Mouse (Mus musculus): ENCODE data around the gene Xrra1. TPM values are rescaled to one million over a fixed set of nuclear protein-coding genes. Genes with fewer than 3 reads are reported as not detected.
A peak's percentile ranks its signal among the peaks of the same experiment; 100 is the strongest.

Gene Xrra1
- total RNA-seq, 2 experiments from 2014 or later: 0.77 to 1.6 TPM

DNA sequence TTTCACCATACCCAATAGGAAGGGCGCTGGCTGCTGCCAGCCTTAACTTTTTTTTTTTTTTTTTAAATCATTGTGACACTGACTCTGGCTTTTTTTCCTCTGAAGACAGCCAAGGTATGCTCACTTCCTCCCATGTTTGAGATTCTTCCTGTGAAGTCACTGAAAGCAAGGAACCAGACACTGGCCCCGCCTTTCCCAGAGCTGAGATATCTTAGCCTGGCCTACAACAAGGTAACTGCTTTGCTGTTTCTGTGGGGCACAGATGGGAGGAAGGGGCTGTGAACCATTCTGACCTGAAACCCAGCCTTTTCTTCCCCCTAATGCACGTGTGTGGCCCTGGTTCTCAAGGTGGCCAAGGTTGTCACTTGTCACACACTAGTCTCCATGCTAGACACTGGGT is 47.4 kb downstream of the Xrra1 start:
- DNase-seq (ENCODE audit: extremely low spot score in 1 of 2, low spot score in 2 of 2): no peak
- H3K27ac ChIP-seq: no peak overlapping the region
- TF ChIP-seq CTCF (IDR thresholded peaks at IDR 0.05): no peak
- intact Hi-C loops (cut with DNase I): no loop called here
- no peak overlapping the region for H3K4me3 ChIP-seq

DNA sequence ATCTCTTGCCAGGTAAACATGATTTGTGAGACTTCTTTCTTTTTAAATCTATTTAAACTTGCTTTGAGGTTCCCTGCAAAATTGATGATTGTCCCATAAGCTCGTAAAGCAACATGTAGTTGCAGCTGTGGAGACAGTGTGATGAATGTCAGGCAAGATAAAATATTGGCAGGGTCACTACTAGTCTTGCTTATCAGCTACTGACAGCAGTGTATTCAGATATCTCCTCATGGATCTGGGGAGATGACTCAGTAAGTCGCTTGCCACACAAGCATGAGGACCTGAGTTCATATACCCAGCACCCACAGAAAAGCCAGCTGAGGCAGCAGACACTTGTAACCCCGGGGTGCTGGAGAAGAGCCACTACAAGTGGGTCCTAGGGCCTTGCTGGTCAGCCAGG is 48.5 kb downstream of the Xrra1 start:
- no peak overlapping the region for H3K27ac ChIP-seq
- no peak for DNase-seq (ENCODE audit: extremely low spot score in 1 of 2, low spot score in 2 of 2)
- H3K4me3 ChIP-seq: no peak overlapping the region
- intact Hi-C loops (cut with DNase I): no loop called here
- TF ChIP-seq CTCF (IDR thresholded peaks at IDR 0.05): no peak

DNA sequence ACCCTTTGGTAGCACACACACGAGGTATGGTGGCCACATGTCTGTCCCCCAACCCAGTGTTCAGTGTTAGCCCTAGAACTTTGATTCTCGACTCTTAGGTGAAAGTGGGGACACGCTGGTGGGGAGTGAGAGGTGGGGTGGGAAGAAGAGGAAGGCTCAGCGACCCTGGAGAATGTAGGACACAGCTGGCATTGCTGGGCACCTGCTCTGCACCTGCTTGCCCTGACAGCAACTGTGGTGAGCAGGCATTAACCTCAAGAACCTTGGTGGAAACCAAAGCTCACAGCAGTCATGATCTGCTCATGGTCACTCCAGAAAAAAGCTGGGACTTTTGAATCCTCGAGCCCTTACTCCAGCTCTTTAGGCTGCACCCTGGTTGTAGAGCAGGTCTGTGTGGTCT is 52.1 kb downstream of the Xrra1 start:
- Histone ChIP-seq H3K4me3 (no peak overlapping the region), H3K27ac (no peak overlapping the region)
- no peak for TF ChIP-seq CTCF (IDR thresholded peaks at IDR 0.05)
- no peak for DNase-seq (ENCODE audit: extremely low spot score in 1 of 2, low spot score in 2 of 2)
- intact Hi-C loops (cut with DNase I): no loop called here

DNA sequence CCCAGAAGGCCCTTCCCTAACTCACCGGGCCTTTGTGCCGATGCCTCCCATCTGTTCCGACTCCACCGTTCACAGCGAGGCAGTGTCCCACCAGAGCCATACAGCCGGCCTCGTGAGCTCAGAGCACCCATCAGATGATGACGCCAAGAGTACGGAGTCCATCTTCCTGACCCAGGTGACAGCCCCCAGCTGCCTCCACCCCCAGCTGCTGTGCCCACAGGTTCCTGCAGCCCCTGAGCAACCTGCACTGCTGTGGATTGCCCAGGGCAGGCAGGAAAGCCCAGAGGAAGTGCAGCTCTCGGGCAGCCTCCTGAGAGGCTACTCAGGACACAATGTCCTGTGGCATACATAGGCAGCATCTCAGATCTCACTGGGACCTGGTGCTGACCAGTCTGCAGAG is 55.4 kb downstream of the Xrra1 start:
- intact Hi-C loops (cut with DNase I): no loop called here
- H3K27ac ChIP-seq: no peak overlapping the region
- TF ChIP-seq CTCF (IDR thresholded peaks at IDR 0.05): no peak
- DNase-seq (ENCODE audit: extremely low spot score in 1 of 2, low spot score in 2 of 2): no peak
- no peak overlapping the region for H3K4me3 ChIP-seq

DNA sequence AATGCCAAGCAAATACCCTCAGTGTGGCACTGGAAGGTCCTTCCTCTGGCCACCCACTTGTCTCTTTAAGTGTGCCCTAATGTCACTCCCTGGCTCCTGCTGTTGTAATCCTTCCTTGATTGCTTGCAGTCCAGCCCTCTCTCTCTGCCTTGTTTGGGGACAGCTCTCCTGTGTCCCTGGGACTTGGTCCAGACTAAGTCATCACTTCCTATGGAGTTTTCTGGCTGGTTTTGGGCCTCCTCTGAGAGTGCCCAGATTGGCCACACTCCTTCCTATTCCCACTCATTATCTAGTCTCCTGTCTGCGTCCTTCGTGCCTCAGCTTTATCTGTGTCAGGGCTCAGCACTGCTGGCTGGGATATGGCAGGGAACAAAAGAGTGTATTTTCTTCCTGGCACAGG is 56.6 kb downstream of the Xrra1 start:
- DNase-seq (ENCODE audit: extremely low spot score in 1 of 2, low spot score in 2 of 2): no peak
- Histone ChIP-seq H3K27ac (no peak overlapping the region), H3K4me3 (no peak overlapping the region)
- no peak for TF ChIP-seq CTCF (IDR thresholded peaks at IDR 0.05)
- intact Hi-C loops (cut with DNase I): no loop called here

DNA sequence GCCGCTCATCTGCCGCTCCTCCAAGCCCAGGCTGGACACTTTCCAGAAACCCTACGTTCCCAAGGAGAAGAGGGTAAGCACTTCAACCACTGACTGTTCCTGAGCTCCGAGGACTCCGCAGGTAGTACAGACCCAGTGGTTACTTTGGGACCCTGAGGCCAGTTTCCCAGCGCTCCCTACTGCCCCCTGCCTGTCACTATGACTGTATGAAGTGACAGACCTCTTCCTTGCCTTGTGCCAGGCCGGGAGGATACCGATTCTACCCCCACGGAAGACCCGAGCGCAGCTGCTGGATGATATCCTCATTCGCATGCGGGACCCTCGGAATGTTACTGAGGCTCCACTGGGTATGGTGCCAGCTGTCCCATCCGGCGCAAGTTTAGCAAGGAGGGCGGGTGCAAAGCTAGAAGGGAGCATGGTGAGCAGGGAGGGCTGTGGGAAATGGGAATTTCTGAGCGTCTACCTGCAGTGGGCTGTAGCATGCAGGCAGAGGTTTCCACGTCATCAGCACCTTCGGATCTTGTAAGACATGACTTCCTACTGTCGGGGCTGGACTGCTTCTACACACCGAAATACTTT is 57.9 kb downstream of the Xrra1 start:
- intact Hi-C loops (cut with DNase I): no loop called here
- no peak overlapping the region; the same call in 1 of the 2 replicates for H3K27ac ChIP-seq
- H3K4me3 ChIP-seq: peak overlapping the region; percentile 40
- TF ChIP-seq CTCF (IDR thresholded peaks at IDR 0.05): peak; percentile 73
- DNase-seq (ENCODE audit: extremely low spot score in 1 of 2, low spot score in 2 of 2): peak in 1 of 2 experiments; percentile 41

DNA sequence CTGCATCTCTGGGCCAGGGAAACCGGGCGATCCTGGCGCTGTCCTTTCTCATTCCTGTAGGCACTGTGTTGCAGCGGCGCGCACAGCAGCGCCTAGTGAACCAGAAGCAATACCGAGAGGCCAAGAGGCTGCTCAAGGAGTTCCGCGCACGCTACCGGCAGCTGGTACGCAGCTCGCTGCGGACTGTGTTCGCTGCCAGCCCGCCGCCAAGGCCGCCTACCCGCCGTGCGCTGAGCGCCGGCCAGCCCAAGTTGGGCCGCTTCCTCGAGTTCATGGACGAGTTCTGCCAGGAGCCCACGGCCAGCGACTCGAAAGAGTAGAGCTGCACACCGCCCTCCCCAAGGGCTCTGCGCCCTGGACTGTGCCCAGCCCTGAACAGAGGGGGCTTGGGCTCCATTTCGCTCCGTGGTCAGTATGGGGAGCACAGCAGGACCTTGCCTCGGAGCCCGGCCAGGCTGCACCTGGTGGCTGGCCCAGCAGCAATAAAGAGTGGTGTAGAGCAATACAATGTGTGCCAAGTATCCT is 58.5 kb downstream of the Xrra1 start:
- no peak for TF ChIP-seq CTCF (IDR thresholded peaks at IDR 0.05)
- DNase-seq (ENCODE audit: extremely low spot score in 1 of 2, low spot score in 2 of 2): peak; percentile 54 to 58
- peak overlapping the region; percentile 21; the same call in 1 of the 2 replicates for H3K27ac ChIP-seq
- intact Hi-C loops (cut with DNase I): no loop called here
- peak overlapping the region; percentile 40 for H3K4me3 ChIP-seq

DNA sequence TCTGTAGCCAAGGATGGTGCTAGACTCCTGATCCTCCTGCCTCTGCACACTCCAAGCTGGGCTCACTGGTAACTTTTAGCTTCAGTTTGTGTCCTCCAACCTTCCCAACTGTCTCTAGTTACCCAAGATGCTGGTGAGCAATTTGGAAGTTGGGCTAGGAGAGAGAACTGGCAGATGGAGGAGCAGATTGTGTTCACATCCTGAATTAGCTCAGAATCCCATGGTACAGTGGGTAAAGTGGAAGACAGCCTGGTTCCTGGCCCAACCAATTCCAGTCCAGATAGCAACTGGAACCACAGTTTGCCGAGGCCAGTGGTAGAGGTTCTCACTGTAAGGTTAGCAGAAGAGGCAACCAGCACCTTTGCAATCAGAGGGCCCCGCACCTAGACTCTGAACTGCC is 60.2 kb downstream of the Xrra1 start:
- TF ChIP-seq CTCF (IDR thresholded peaks at IDR 0.05): no peak
- no peak for DNase-seq (ENCODE audit: extremely low spot score in 1 of 2, low spot score in 2 of 2)
- intact Hi-C loops (cut with DNase I): no loop called here
- Histone ChIP-seq H3K27ac (peak overlapping the region; percentile 57), H3K4me3 (no peak overlapping the region)

DNA sequence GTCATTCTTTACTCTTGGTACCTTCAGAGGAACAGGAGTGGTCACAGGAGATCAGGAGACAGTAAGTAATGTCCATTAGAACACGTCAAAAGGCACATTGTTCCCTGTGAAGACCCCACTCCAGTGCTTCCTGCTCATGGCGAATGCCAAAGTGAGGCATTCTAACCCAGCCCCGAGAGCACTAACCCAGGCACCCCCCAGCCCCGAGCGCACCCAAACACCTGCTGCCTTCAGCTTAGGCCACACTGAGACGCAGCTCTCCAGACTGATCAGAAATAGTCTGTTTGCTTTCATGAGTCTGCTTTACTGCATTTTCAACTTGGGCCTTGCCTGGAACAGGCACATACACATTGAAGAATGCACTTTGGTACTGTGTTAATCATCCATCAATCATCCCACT is 61.1 kb downstream of the Xrra1 start:
- intact Hi-C loops (cut with DNase I): no loop called here
- TF ChIP-seq CTCF (IDR thresholded peaks at IDR 0.05): no peak
- H3K4me3 ChIP-seq: no peak overlapping the region
- H3K27ac ChIP-seq: peak overlapping the region; percentile 57; the same call in 1 of the 2 replicates
- DNase-seq (ENCODE audit: extremely low spot score in 1 of 2, low spot score in 2 of 2): no peak

DNA sequence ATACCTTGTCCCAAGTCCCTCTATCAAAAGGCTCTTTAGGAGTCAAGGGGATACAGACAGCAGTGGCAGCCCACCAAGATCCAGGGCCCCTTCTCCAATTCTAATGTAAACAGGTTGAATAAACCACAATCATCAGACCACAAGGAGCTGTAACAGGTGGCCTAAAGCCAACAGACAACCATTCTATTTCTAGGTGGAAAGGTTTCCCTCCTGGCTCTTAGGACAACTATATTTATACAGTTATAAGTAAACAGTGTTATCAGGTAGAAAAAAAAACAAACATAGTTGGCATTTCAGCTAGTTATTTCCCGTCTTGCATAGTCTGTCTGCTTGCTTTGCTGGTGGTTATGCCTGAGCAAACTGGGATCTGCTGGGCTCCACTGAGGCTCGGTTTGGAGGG is 61.5 kb downstream of the Xrra1 start:
- no peak for TF ChIP-seq CTCF (IDR thresholded peaks at IDR 0.05)
- intact Hi-C loops (cut with DNase I): no loop called here
- Histone ChIP-seq H3K27ac (no peak overlapping the region), H3K4me3 (no peak overlapping the region)
- DNase-seq (ENCODE audit: extremely low spot score in 1 of 2, low spot score in 2 of 2): no peak

DNA sequence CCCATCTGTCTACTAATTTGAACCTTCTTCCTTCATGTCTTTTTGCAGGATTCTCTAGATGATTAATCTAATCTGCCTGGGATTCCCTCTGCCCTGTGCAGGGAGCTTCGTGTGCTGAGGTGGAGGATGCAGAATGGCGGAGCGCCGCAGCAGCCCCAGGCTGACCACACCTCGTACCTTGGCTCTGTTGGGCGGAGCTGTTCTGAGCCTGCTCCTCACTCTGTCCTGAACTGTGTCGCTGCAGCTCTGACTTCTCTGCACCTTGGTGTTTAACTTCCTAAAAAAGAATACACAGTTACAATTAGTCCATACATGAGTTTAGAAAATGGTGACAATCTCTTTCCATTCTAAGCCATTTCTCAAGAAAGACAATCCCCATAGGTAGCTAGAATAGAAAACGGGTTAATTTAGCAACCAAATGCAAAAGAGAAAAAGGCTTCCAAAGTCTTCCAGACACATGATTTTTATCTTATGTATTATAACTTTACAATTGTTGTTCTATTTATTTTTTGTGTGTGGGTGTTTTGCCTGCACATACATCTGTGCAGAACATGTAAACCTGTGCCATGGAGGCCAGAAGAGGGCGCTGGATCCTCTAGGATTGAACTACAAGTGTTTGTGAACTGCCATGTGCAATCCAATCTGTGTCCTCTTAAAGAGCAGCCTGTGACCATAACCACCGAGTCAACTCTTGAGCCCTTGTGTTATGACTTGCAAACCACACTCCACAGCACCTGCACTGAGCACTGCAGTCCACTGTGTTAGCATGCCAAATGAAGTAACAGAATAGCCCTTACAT is 68.2 kb downstream of the Xrra1 start:
- no peak overlapping the region for H3K27ac ChIP-seq
- intact Hi-C loops (cut with DNase I): loop anchor here (2.0 to 5.0 kb wide), 2 partner anchors 56 to 180 kb away; no protein-coding TSS in a partner anchor
- DNase-seq (ENCODE audit: extremely low spot score in 1 of 2, low spot score in 2 of 2): peak; percentile 68 to 77
- peak; percentile 75 for TF ChIP-seq CTCF (IDR thresholded peaks at IDR 0.05)
- no peak overlapping the region for H3K4me3 ChIP-seq

DNA sequence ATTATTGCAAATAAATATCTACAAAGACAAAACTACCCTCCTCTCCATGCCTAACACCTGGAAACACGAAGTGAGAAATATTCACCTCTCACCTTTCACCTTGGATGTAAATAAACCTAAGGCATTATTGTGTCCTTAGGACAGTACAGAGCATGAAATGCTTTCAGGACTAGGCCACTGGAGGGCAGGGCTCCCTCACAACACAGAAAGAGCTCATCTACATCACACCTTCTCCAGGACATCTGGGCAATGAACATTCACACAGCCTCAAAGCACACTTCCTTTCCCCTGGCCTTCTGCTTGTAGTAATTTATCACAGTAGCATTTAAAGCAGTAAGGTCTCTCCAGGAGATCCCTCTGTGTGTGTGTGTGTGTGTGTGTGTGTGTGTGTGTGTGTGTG is 76.8 kb downstream of the Xrra1 start:
- intact Hi-C loops (cut with DNase I): loop anchor here (2.0 kb wide), 1 partner anchor 45 kb away; the partner anchor contains the start of gene Rnf169
- Histone ChIP-seq H3K4me3 (no peak overlapping the region), H3K27ac (no peak overlapping the region)
- no peak for DNase-seq (ENCODE audit: extremely low spot score in 1 of 2, low spot score in 2 of 2)
- TF ChIP-seq CTCF (IDR thresholded peaks at IDR 0.05): peak; percentile 51
